Mouse (Mus musculus) hindlimb bud, embryonic 11.5 days (tissue): ENCODE measurements around the gene Rab11fip3.

ENCODE experiments used
- DNase-seq: peaks from one replicate; pipeline ENCODE4 v3.0.0-alpha.2; 2012; ENCODE audit warnings: low read depth, low spot score; ENCODE audit errors: extremely low spot score

Gene Rab11fip3

GRCm38 (mm10) chr17:25998425-25998824 lies 70.9 kb downstream of the Rab11fip3 start:
- no peak for DNase-seq

- no peak for DNase-seq
Measured at GRCm38 (mm10) chr17:25993489-25993888, 75.9 kb downstream of the Rab11fip3 start.

- no peak for DNase-seq
Measured at GRCm38 (mm10) chr17:25992274-25992673, 77.1 kb downstream of the Rab11fip3 start.

GRCm38 (mm10) chr17:25990331-25990730 lies 79.0 kb downstream of the Rab11fip3 start:
- DNase-seq = no peak

- peak; percentile 94 for DNase-seq
Measured at GRCm38 (mm10) chr17:25985306-25986294, 83.8 kb downstream of the Rab11fip3 start, which contains the start of gene Capn15. Capn15 (minus strand) TSS chr17:25985796.

- DNase-seq = no peak
Measured at GRCm38 (mm10) chr17:25984556-25985305, 84.6 kb downstream of the Rab11fip3 start.

GRCm38 (mm10) chr17:25984066-25984465 lies 85.3 kb downstream of the Rab11fip3 start:
- no peak for DNase-seq

- no peak for DNase-seq
Measured at GRCm38 (mm10) chr17:25982913-25983312, 86.4 kb downstream of the Rab11fip3 start.

- no peak for DNase-seq
Measured at GRCm38 (mm10) chr17:25980854-25981253, 88.5 kb downstream of the Rab11fip3 start.

GRCm38 (mm10) chr17:25979829-25980738 lies 89.3 kb downstream of the Rab11fip3 start:
- DNase-seq = no peak

- no peak for DNase-seq
Measured at GRCm38 (mm10) chr17:25970954-25971707, 98.2 kb downstream of the Rab11fip3 start.

GRCm38 (mm10) chr17:25970448-25970847 lies 98.9 kb downstream of the Rab11fip3 start:
- DNase-seq = no peak

GRCm38 (mm10) chr17:25968176-25968575 lies 101.2 kb downstream of the Rab11fip3 start:
- DNase-seq = no peak

GRCm38 (mm10) chr17:25967652-25968051 lies 101.7 kb downstream of the Rab11fip3 start:
- DNase-seq = no peak

GRCm38 (mm10) chr17:25964271-25964670 lies 105.1 kb downstream of the Rab11fip3 start:
- no peak for DNase-seq

- no peak for DNase-seq
Measured at GRCm38 (mm10) chr17:25962413-25962905, 106.9 kb downstream of the Rab11fip3 start.

- no peak for DNase-seq
Measured at GRCm38 (mm10) chr17:25961566-25961965, 107.8 kb downstream of the Rab11fip3 start.

GRCm38 (mm10) chr17:25959630-25960467 lies 109.5 kb downstream of the Rab11fip3 start:
- DNase-seq = no peak
